Mouse (Mus musculus) liver, embryonic 14.5 days (tissue): Measurements from ENCODE around the gene Kcng3.

Source experiments
- CTCF ChIP-seq: IDR thresholded peaks from 2 replicates; pipeline ENCODE4 v1.5.1; 2016; ENCODE audit warnings: antibody characterized with exemption, low read depth, control low read depth
- EP300 ChIP-seq: IDR thresholded peaks from 2 replicates; pipeline ENCODE4 v1.6.1; 2016; ENCODE audit warnings: antibody characterized with exemption, low read depth

DNA sequence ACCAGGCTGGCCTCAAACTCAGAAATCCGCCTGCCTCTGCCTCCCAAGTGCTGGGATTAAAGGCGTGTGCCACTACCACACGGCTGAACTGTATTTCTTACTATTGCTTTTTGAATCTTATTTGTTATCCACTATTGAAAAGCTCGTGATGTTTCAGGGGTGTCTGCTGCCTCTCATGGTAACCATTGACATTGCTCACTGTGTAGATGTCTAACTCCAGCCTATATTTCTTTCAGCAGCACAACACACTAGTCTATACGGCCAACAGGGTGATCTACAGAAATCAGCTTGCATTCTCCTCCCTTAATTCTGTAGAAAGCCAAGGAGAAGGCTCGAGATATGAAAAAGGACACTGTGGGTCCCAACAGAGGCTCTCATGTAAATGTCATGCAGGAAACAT is 86.4 kb downstream of the Kcng3 start:
- TF ChIP-seq CTCF (no peak), EP300 (no peak)
